Mouse (Mus musculus): Measurements from ENCODE around the gene Skida1. TPM values are rescaled to one million over a fixed set of nuclear protein-coding genes. Genes with fewer than 3 reads are reported as not detected.

The Skida1 gene
- polyA plus RNA-seq, 1 experiment from 2014 or later: 14.2 TPM

DNA sequence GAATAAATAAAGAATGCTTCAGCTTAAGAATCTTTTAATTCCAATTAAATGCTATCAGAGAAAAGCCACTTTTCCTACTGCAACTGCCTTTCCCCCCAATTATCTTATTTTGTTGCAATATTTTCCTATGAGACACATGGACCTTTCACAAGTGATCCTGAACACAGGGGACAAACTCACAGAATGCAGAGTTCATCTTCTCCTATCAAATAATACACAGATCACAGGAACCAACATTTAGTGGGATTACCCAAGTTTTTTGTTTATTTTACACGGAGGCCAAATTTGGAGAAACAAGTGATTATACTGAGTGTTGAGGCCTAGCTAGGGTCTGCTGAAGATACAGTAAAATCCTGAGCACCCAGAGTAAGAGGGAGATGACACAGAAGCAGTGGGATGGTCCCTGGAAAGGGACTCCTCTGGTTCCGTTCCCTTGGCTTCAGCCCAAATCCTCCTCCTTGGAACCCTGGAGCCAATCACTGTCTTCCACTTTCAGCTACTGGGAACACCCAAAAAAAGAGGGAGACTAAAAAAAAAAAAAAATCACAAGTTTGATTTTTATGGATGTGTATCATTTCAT, 5.2 kb upstream of the Skida1 start:
- WGBS: 11% methylated on average over 2 of the region's 2 CpGs
- H3K9me3 ChIP-seq: no peaks in the 10 kb centered on the region
- peaks cover 38% of the 10 kb centered on the region for H3K4me1 ChIP-seq
- no peak overlapping the region; the same call in 1 of the 2 replicates for H3K9ac ChIP-seq
- no peaks in the 10 kb centered on the region for H3K27me3 ChIP-seq
- no peak overlapping the region; the same call in 1 of the 2 replicates for H3K4me2 ChIP-seq (replicated peaks)
- H3K4me3 ChIP-seq: no peak overlapping the region
- H3K36me3 ChIP-seq: no peaks in the 10 kb centered on the region
- no peak for ATAC-seq (ENCODE audit: insufficient number of reproducible peaks, insufficient read depth, low FRiP score, low TSS enrichment)
- peak overlapping the region; percentile 100 for H3K27ac ChIP-seq

DNA sequence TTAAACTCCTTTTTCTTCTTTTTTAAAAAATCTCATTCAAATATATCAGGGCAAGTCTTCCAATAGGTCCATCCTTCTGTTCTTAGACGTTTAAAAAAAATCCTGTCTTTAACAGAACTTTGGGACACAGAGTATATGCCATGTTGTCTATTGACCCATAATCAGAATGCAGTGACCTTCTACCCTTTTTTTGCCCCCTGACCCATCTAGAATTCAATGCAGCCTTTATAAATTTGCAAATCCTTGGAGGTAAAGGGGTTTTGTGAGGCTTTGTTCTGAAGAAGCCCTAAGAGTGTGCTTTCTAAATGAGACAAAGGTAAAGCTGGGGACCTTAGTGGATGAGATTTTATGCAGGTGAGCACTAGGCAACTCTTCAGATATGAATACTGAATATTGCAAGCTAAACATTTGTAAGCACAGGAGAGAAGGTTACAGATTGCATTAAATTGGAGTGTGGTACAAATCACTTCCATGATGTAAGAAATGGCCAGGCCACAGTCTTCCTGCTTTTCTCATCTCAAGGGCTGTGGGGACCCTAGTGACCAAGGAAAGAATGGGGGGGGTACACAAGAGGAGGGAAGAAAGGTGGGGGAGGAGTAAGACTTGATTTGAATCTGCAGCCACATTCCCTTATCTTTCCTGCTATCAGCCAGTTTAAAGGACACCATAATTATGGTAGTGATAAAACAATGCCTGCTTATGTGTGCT, 4.5 kb upstream of the Skida1 start:
- H3K27me3 ChIP-seq: no peaks in the 10 kb centered on the region
- 0 out of 2 replicates have a peak overlapping the region, but pooled peaks have one; percentile 100 for H3K27ac ChIP-seq
- no peaks in the 10 kb centered on the region for H3K36me3 ChIP-seq
- no peak overlapping the region for H3K4me3 ChIP-seq
- H3K4me1 ChIP-seq: peaks cover 33% of the 10 kb centered on the region
- WGBS: 13% methylated on average over 1 of the region's 1 CpGs
- H3K9me3 ChIP-seq: no peaks in the 10 kb centered on the region
- H3K4me2 ChIP-seq (replicated peaks): no peak overlapping the region; the same call in 1 of the 2 replicates
- ATAC-seq (ENCODE audit: insufficient number of reproducible peaks, insufficient read depth, low FRiP score, low TSS enrichment): no peak
- H3K9ac ChIP-seq: no peak overlapping the region

DNA sequence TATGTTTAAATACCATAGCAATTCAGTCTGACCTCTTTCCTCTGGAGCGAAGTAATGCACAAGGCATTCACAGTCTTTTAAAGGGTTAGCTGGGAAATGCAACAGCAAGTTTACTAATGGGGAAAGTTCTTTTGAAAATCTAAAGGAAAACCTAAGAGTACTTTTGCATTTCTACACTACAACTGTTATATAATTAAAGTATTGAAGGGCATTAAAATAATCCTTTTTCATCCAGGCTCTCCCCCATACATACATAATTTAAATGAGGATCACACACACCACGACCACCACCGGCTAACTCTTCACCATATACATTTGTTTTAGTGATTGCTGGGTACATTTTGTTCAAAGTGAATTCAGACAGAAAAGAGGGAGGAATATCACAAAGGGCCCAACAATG, 3.7 kb upstream of the Skida1 start:
- Histone ChIP-seq H3K36me3 (no peaks in the 10 kb centered on the region), H3K27me3 (no peaks in the 10 kb centered on the region), H3K4me3 (no peak overlapping the region), H3K9ac (no peak overlapping the region), H3K4me1 (peaks cover 33% of the 10 kb centered on the region), H3K27ac (no peak overlapping the region), H3K4me2 (replicated peaks) (no peak overlapping the region), H3K9me3 (no peaks in the 10 kb centered on the region)
- 33% methylated on average over 3 of the region's 3 CpGs for WGBS
- no peak for ATAC-seq (ENCODE audit: insufficient number of reproducible peaks, insufficient read depth, low FRiP score, low TSS enrichment)

DNA sequence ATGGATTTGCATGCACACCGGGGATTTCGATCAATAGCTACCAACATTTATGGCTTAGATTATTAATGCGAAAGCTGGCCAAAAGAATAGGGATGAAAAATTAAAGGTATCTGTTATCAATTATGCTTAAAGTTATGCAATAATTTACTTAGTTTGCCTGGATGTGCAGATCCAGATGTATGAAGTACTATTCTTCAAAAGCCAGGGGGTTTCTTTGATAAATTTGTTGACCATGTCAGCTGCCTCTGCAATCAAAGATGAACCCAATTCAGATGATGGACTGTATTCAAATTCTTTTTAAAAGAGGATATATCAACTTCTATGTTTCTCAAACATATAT, 3.0 kb upstream of the Skida1 start:
- Histone ChIP-seq H3K4me2 (replicated peaks) (peak overlapping the region; percentile 79), H3K27me3 (no peaks in the 10 kb centered on the region), H3K4me1 (peaks cover 33% of the 10 kb centered on the region), H3K27ac (0 out of 2 replicates have a peak overlapping the region, but pooled peaks have one; percentile 100), H3K36me3 (no peaks in the 10 kb centered on the region), H3K9ac (peak overlapping the region; percentile 37; the same call in 1 of the 2 replicates), H3K9me3 (no peaks in the 10 kb centered on the region), H3K4me3 (0 out of 2 replicates have a peak overlapping the region, but pooled peaks have one; percentile 5)
- WGBS: 34% methylated on average over 3 of the region's 3 CpGs
- ATAC-seq (ENCODE audit: insufficient number of reproducible peaks, insufficient read depth, low FRiP score, low TSS enrichment): no peak

DNA sequence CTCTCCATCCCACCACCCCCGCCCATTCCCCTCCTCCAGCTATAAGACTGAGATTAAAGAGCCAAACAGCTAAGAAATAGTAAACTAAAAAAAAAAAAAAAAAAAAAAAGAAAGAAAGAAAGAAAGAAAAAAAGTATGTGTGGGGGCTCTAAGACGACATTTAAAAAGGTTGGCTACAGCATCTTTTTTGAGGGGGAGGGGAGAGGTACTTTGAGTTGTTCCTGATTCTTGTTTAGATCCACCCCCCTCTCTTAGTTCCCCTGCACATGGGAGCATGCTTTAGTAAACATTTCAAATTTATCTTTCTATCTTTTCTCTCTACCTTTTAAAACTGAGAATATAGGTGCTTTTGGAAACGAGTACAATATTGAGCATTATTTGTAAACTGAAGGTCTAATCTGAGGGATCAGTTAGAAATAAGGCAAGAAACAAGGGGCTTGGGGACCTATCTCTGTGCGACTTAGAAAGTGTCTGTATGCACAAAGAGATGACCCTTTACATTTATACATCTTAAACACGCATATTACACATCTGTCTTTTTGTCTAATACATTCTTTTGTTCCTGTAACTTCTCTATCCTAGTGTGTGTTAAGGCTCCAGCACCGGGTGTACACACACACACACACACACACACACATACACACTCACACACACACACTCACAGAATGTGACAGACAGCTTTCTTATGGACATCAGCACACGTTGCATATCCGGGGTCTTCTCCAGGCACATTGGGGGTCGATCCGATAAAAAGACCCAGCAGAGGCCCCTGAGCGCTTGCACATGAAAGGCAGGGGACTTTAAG, 2.4 kb upstream of the Skida1 start:
- 10% methylated on average over 11 of the region's 11 CpGs for WGBS
- H3K36me3 ChIP-seq: no peaks in the 10 kb centered on the region
- H3K4me2 ChIP-seq (replicated peaks): peak overlapping the region; percentile 79
- 0 out of 2 replicates have a peak overlapping the region, but pooled peaks have one; percentile 5 for H3K4me3 ChIP-seq
- H3K9ac ChIP-seq: peak overlapping the region; percentile 37; the same call in 1 of the 2 replicates
- H3K9me3 ChIP-seq: no peaks in the 10 kb centered on the region
- H3K4me1 ChIP-seq: peaks cover 33% of the 10 kb centered on the region
- no peaks in the 10 kb centered on the region for H3K27me3 ChIP-seq
- peak overlapping the region; percentile 100 for H3K27ac ChIP-seq
- ATAC-seq (ENCODE audit: insufficient number of reproducible peaks, insufficient read depth, low FRiP score, low TSS enrichment): no peak

DNA sequence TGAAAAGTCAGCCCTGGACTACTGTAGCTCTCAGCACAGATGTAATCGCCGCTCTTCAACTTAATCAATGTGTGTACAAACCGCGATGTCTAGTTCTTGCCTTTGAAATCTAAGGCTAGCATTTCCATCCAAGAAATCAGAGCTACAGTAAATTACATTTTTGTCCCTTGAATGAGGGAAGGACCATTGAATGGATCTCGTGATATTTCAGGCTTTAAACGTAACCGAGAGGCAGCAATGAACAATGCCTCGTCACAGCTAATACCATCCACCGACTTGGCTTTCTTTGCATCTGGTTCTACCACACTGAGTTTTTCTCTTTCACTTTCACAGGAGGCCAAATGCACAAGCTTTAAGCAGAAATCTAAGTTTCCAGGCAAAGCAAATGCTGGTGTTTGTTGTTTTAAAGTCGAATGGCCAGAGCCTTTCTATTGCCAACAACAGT, 1.7 kb upstream of the Skida1 start:
- no peaks in the 10 kb centered on the region for H3K9me3 ChIP-seq
- peak overlapping the region; percentile 15 for H3K4me3 ChIP-seq
- H3K27me3 ChIP-seq: no peaks in the 10 kb centered on the region
- peak overlapping the region; percentile 100 for H3K9ac ChIP-seq
- H3K4me1 ChIP-seq: peaks cover 33% of the 10 kb centered on the region
- WGBS: 3% methylated on average over 10 of the region's 10 CpGs
- H3K36me3 ChIP-seq: no peaks in the 10 kb centered on the region
- peak overlapping the region; percentile 100 for H3K27ac ChIP-seq
- H3K4me2 ChIP-seq (replicated peaks): peak overlapping the region; percentile 79
- no peak for ATAC-seq (ENCODE audit: insufficient number of reproducible peaks, insufficient read depth, low FRiP score, low TSS enrichment)

DNA sequence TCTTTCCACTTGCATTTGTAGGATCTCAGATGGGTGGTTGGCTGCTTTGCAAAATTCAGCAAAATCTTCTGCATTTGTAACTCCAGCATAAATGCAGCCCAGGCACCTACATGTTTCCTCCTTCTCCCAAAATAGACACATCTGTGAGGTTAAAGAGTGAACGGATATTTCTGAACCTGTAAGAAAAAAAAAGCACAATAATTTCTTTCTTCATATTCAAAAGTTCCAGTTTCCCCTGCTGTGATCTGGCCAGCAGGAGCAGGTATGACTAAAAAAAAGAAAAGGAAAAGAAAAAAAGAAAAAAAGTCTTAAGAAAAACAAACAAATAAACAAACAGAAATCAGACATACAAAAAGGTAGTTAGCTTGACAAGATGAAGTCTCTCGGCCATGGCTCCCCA, 1.2 kb upstream of the Skida1 start:
- no peak for ATAC-seq (ENCODE audit: insufficient number of reproducible peaks, insufficient read depth, low FRiP score, low TSS enrichment)
- H3K9ac ChIP-seq: peak overlapping the region; percentile 100
- H3K4me3 ChIP-seq: peak overlapping the region; percentile 91
- H3K4me2 ChIP-seq (replicated peaks): peak overlapping the region; percentile 79
- WGBS: 3% methylated on average over 2 of the region's 2 CpGs
- peak overlapping the region; percentile 100 for H3K27ac ChIP-seq
- peaks cover 33% of the 10 kb centered on the region for H3K4me1 ChIP-seq
- no peaks in the 10 kb centered on the region for H3K9me3 ChIP-seq
- H3K36me3 ChIP-seq: no peaks in the 10 kb centered on the region
- no peaks in the 10 kb centered on the region for H3K27me3 ChIP-seq

DNA sequence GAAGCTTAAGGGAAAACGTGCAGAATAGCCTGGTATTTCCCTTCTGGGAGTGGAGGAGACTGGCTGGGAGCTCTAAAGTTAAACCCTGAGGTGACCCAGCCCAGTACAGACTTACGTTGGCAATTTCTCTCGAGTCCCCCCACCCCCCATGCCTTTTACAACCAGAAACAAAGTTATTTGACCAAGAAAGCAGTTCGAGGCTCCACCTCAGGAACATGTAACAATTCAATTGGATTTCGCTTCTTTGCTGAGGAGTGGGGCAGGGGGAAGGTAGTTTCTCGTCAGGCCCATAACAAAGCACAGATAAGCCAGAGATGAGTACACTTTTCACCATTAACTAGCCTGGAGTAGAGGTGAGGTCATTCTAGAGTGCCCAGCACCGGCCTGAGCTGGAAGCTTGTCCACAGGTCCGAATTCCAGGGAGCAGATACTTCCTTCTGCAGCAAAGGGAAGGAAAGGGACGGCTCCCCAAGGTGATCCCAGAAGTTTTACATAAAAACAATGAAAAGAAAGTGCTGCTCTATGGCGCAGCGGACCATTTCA, 499 bp upstream of the Skida1 start:
- Histone ChIP-seq H3K36me3 (no peaks in the 10 kb centered on the region), H3K4me3 (peak overlapping the region; percentile 91), H3K4me2 (replicated peaks) (peak overlapping the region; percentile 79), H3K9ac (peak overlapping the region; percentile 100), H3K9me3 (no peaks in the 10 kb centered on the region), H3K27ac (peak overlapping the region; percentile 100), H3K27me3 (no peaks in the 10 kb centered on the region), H3K4me1 (peaks cover 29% of the 10 kb centered on the region)
- WGBS: 2% methylated on average over 11 of the region's 11 CpGs
- ATAC-seq (ENCODE audit: insufficient number of reproducible peaks, insufficient read depth, low FRiP score, low TSS enrichment): peak; percentile 37; the same call in 1 of the 2 replicates

DNA sequence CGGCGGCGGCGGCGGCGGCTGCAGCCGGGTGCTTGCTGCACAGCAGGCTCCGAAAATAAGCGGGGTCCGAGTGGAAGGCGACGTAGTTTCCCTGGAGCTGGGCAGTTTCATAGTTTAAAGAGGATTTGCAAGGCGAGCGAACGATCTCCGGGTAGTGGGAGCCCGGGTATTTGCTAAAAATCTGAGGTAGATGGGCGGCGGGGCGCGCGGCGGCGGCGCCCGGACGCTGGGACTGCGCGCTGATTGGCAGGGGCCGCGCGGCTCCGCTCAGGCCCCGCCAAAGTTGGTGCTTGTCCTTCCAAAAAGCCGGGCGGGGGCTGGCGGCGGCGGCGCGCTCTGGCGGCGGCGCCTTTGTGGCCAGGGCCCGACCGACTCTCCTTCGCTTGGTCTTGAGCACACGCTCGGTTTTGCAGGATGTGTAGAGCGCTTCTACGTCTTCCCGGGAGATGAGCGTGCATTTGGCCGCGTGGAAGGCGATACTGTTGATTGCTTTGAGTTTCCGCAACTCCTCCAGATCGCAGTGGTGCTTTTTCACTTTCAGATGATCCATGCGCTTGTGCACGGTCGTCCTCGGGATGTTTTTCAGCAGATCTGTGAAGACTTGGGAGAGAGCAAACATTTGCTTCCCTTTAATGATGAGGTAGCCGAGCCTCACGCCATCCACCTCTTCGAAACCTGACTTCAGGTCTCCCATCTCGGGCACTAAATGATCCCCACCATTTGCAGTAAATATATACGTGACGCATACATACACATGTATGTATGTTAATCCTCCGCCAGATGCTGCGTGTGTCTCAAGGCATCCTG, 1.0 kb downstream of the Skida1 start:
- peaks cover 25% of the 10 kb centered on the region for H3K4me1 ChIP-seq
- peak overlapping the region; percentile 91 for H3K4me3 ChIP-seq
- H3K36me3 ChIP-seq: no peaks in the 10 kb centered on the region
- H3K9ac ChIP-seq: peak overlapping the region; percentile 100
- ATAC-seq (ENCODE audit: insufficient number of reproducible peaks, insufficient read depth, low FRiP score, low TSS enrichment): peak; percentile 66
- peak overlapping the region; percentile 100 for H3K27ac ChIP-seq
- H3K4me2 ChIP-seq (replicated peaks): peak overlapping the region; percentile 79
- WGBS: under 1% methylated on average over 70 of the region's 70 CpGs
- H3K27me3 ChIP-seq: no peaks in the 10 kb centered on the region
- H3K9me3 ChIP-seq: no peaks in the 10 kb centered on the region

DNA sequence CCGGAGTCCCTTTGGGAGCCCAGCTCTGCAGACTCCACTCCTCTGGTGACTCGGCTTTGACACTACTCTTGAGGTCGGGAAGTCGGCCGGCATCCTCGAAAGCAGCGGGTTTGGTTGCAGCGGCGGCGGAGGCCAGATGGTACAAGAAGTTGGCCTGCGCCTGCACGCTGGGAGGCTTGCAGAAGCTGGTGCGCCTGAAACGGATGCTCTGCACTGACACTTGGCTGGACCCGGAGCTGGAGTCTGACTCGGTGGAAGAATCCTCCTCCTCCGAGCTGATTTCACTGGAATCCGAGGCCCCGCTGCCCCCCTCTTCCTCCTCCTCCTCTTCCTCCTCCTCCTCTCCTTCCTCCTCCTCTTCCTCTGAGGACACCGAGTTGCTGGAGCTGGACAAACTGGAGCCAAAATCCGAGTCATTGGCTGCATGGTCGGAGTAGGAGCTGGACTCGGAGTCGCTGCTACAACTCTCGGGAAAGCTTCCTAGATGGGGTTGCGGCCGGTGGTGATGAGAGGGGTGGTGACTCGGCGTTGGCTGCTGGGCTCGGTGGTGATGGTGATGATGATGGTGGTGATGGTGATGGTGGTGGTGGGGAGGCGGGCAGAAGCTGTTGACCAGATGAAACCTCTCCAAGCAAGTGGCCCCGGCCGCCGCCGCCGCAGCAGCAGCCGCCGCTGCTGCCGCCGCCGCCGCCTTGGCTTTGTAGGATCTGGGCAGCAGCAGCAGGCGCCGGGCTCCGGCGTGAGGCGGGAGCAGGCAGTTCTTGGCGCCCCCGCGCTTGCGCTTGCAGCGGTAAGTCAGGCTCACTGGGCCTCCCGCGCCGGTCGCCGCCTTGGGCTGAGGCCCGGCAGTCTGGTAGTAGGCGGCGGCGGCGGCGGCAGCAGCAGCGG, 1.8 kb downstream of the Skida1 start:
- peak overlapping the region; percentile 79 for H3K4me2 ChIP-seq (replicated peaks)
- no peaks in the 10 kb centered on the region for H3K9me3 ChIP-seq
- peak overlapping the region; percentile 100 for H3K27ac ChIP-seq
- H3K36me3 ChIP-seq: no peaks in the 10 kb centered on the region
- H3K27me3 ChIP-seq: no peaks in the 10 kb centered on the region
- whole genome bisulfite sequencing: under 1% methylated on average over 63 of the region's 64 CpGs
- peak overlapping the region; percentile 91 for H3K4me3 ChIP-seq
- peak overlapping the region; percentile 100 for H3K9ac ChIP-seq
- ATAC-seq (ENCODE audit: insufficient number of reproducible peaks, insufficient read depth, low FRiP score, low TSS enrichment): no peak
- peaks cover 32% of the 10 kb centered on the region for H3K4me1 ChIP-seq
